Mouse (Mus musculus) intestine, embryonic 15.5 days (tissue): ENCODE data around the gene Pfkfb2. TPM values are rescaled to one million over a fixed set of nuclear protein-coding genes. Genes with fewer than 3 reads are reported as not detected.

Experiments used
- ATAC-seq: fragments of 200-750 bp; cut with Nextera tagmentation; 2 replicates; pipeline ENCODE4 v1.8.0; 2017; ENCODE audit warnings: moderate TSS enrichment, moderate library complexity
- H3K27ac ChIP-seq: fragments of 300-500 bp; sonication (generic); 2 replicates; pipeline ENCODE4 v1.5.1; 2015; ENCODE audit warnings: mild to moderate bottlenecking, inconsistent platforms
- H3K27me3 ChIP-seq: fragments of 300-500 bp; sonication (generic); replicated peaks from 2 replicates; pipeline ENCODE4 v1.6.1; 2015; ENCODE audit warnings: inconsistent platforms
- H3K36me3 ChIP-seq: fragments of 300-500 bp; sonication (generic); 2 replicates; pipeline ENCODE4 v1.6.1; 2015; ENCODE audit warnings: inconsistent platforms
- H3K4me1 ChIP-seq: fragments of 300-500 bp; sonication (generic); replicated peaks from 2 replicates; pipeline ENCODE4 v1.6.1; 2015; ENCODE audit warnings: inconsistent platforms
- H3K4me2 ChIP-seq: fragments of 300-500 bp; sonication (generic); replicated peaks from 2 replicates; pipeline ENCODE4 v1.6.1; 2015; ENCODE audit warnings: mild to moderate bottlenecking, inconsistent platforms
- H3K4me3 ChIP-seq: fragments of 300-500 bp; sonication (generic); replicated peaks from 2 replicates; pipeline ENCODE4 v1.5.1; 2015; ENCODE audit warnings: inconsistent platforms
- H3K9ac ChIP-seq: fragments of 300-500 bp; sonication (generic); 2 replicates; pipeline ENCODE4 v1.6.1; 2015; ENCODE audit warnings: inconsistent platforms
- H3K9me3 ChIP-seq: fragments of 300-500 bp; sonication (generic); 2 replicates; pipeline ENCODE4 v1.6.1; 2016; ENCODE audit warnings: inconsistent platforms
- WGBS: fragments of 180-500 bp; shearing (Covaris S2); methylation state at CpG from one replicate; pipeline ENCODE4 v1.1.7; 2015; 5-methylcytosine and 5-hydroxymethylcytosine counted together
- polyA plus RNA-seq: library from polyadenylated mRNA; unstranded; fragments of >200 nt; fragmentation: Nextera tagmentation; extraction: Ambion mirVana; gene quantifications from 2 replicates; pipeline ENCODE4 v1.2.1, GENCODE M21; 2015

The Pfkfb2 gene
- polyA plus RNA-seq, result 10.8 and 11.2 TPM in 2 replicates

GRCm38 (mm10) chr1:130729153-130729552 lies at the start of gene Pfkfb2:
TSS of gene Pfkfb2 (minus strand) at chr1:130729253.
- 81% methylated on average over 2 of the region's 2 CpGs for WGBS

GRCm38 (mm10) chr1:130776645-130777044 lies 47.6 kb upstream of the Pfkfb2 start:
- H3K36me3 ChIP-seq, result no peaks in the 10 kb centered on the region
- no peak overlapping the region for H3K27ac ChIP-seq
- no peaks in the 10 kb centered on the region for H3K4me1 ChIP-seq
- H3K9me3 ChIP-seq, result no peaks in the 10 kb centered on the region
- H3K4me2 ChIP-seq, result no peak overlapping the region
- WGBS, result 79% methylated on average over 1 of the region's 1 CpGs
- no peak overlapping the region for H3K4me3 ChIP-seq
- H3K9ac ChIP-seq, result no peak overlapping the region
- no peak; the same call in 1 of the 2 replicates for ATAC-seq
- H3K27me3 ChIP-seq, result no peaks in the 10 kb centered on the region

More at GRCm38 (mm10) chr1:130729153-130729552, at the start of gene Pfkfb2:
- H3K4me3 ChIP-seq, result no peak within 1 kb of the TSS
- no peaks in the 10 kb centered on the region for H3K9me3 ChIP-seq
- no peak for ATAC-seq
- no peak within 1 kb of the TSS for H3K4me2 ChIP-seq
- H3K27me3 ChIP-seq, result no peaks in the 10 kb centered on the region
- H3K27ac ChIP-seq, result no peak within 1 kb of the TSS
- H3K4me1 ChIP-seq, result peaks cover 9% of the 10 kb centered on the region
- no peak within 1 kb of the TSS for H3K9ac ChIP-seq
- no peaks in the 10 kb centered on the region for H3K36me3 ChIP-seq

- Histone ChIP-seq H3K4me3 (no peak overlapping the region), H3K27me3 (no peaks in the 10 kb centered on the region), H3K9me3 (no peaks in the 10 kb centered on the region), H3K4me2 (no peak overlapping the region), H3K36me3 (no peaks in the 10 kb centered on the region), H3K4me1 (no peaks in the 10 kb centered on the region), H3K27ac (no peak overlapping the region), H3K9ac (no peak overlapping the region)
- 73% methylated on average over 7 of the region's 7 CpGs for WGBS
- no peak for ATAC-seq
Measured at GRCm38 (mm10) chr1:130775691-130776331, 46.8 kb upstream of the Pfkfb2 start.

GRCm38 (mm10) chr1:130775234-130775633 lies 46.2 kb upstream of the Pfkfb2 start:
- no peak for ATAC-seq
- 78% methylated on average over 2 of the region's 2 CpGs for WGBS
- no peaks in the 10 kb centered on the region for H3K36me3 ChIP-seq
- no peaks in the 10 kb centered on the region for H3K4me1 ChIP-seq
- no peak overlapping the region for H3K4me2 ChIP-seq
- no peaks in the 10 kb centered on the region for H3K9me3 ChIP-seq
- H3K27ac ChIP-seq, result no peak overlapping the region
- no peak overlapping the region for H3K9ac ChIP-seq
- H3K27me3 ChIP-seq, result no peaks in the 10 kb centered on the region
- no peak overlapping the region for H3K4me3 ChIP-seq

- no peak for ATAC-seq
- no peak overlapping the region for H3K4me2 ChIP-seq
Measured at GRCm38 (mm10) chr1:130770981-130771494, 42.0 kb upstream of the Pfkfb2 start.

GRCm38 (mm10) chr1:130770487-130770886 lies 41.4 kb upstream of the Pfkfb2 start:
- Histone ChIP-seq H3K27ac (no peak overlapping the region), H3K4me3 (no peak overlapping the region), H3K4me2 (no peak overlapping the region), H3K27me3 (no peaks in the 10 kb centered on the region), H3K36me3 (no peaks in the 10 kb centered on the region), H3K9me3 (no peaks in the 10 kb centered on the region), H3K4me1 (no peaks in the 10 kb centered on the region), H3K9ac (no peak overlapping the region)
- ATAC-seq, result peak; percentile 81
- WGBS, result 69% methylated on average over 4 of the region's 4 CpGs

More at GRCm38 (mm10) chr1:130770981-130771494, 42.0 kb upstream of the Pfkfb2 start:
- no peaks in the 10 kb centered on the region for H3K27me3 ChIP-seq
- H3K9ac ChIP-seq, result no peak overlapping the region
- H3K27ac ChIP-seq, result no peak overlapping the region
- no peaks in the 10 kb centered on the region for H3K9me3 ChIP-seq
- H3K4me3 ChIP-seq, result no peak overlapping the region
- no peaks in the 10 kb centered on the region for H3K4me1 ChIP-seq
- WGBS, result 71% methylated on average over 3 of the region's 3 CpGs
- no peaks in the 10 kb centered on the region for H3K36me3 ChIP-seq

GRCm38 (mm10) chr1:130769925-130770324 lies 40.9 kb upstream of the Pfkfb2 start:
- no peak overlapping the region for H3K9ac ChIP-seq
- H3K4me3 ChIP-seq, result no peak overlapping the region
- H3K9me3 ChIP-seq, result no peaks in the 10 kb centered on the region
- H3K36me3 ChIP-seq, result no peaks in the 10 kb centered on the region
- WGBS, result 89% methylated on average over 2 of the region's 2 CpGs
- no peaks in the 10 kb centered on the region for H3K4me1 ChIP-seq
- H3K4me2 ChIP-seq, result no peak overlapping the region
- ATAC-seq, result no peak
- no peaks in the 10 kb centered on the region for H3K27me3 ChIP-seq
- no peak overlapping the region for H3K27ac ChIP-seq

GRCm38 (mm10) chr1:130767066-130767465 lies 38.0 kb upstream of the Pfkfb2 start:
- Histone ChIP-seq H3K4me3 (no peak overlapping the region), H3K9me3 (no peaks in the 10 kb centered on the region), H3K36me3 (no peaks in the 10 kb centered on the region), H3K27ac (no peak overlapping the region), H3K9ac (no peak overlapping the region), H3K4me2 (no peak overlapping the region), H3K27me3 (no peaks in the 10 kb centered on the region), H3K4me1 (0 out of 2 replicates have a peak, but pooled peaks cover 3% of the 10 kb centered on the region)
- no peak for ATAC-seq
- WGBS, result 84% methylated on average over 5 of the region's 5 CpGs

GRCm38 (mm10) chr1:130764027-130764461 lies 35.0 kb upstream of the Pfkfb2 start:
- Histone ChIP-seq H3K4me3 (no peak overlapping the region), H3K4me1 (0 out of 2 replicates have a peak, but pooled peaks cover 3% of the 10 kb centered on the region), H3K27me3 (no peaks in the 10 kb centered on the region), H3K4me2 (peak overlapping the region; percentile 41), H3K9me3 (no peaks in the 10 kb centered on the region), H3K27ac (peak overlapping the region; percentile 49; the same call in 1 of the 2 replicates), H3K9ac (no peak overlapping the region), H3K36me3 (no peaks in the 10 kb centered on the region)
- WGBS, result 54% methylated on average over 12 of the region's 12 CpGs
- peak; percentile 91 for ATAC-seq

GRCm38 (mm10) chr1:130762045-130762760 lies 33.1 kb upstream of the Pfkfb2 start:
- 61% methylated on average over 3 of the region's 3 CpGs for WGBS

GRCm38 (mm10) chr1:130761597-130761996 lies 32.5 kb upstream of the Pfkfb2 start:
- no peaks in the 10 kb centered on the region for H3K27me3 ChIP-seq
- no peak overlapping the region for H3K4me2 ChIP-seq
- H3K9me3 ChIP-seq, result no peaks in the 10 kb centered on the region
- H3K27ac ChIP-seq, result no peak overlapping the region
- H3K36me3 ChIP-seq, result no peaks in the 10 kb centered on the region
- 0 out of 2 replicates have a peak, but pooled peaks cover 3% of the 10 kb centered on the region for H3K4me1 ChIP-seq
- H3K9ac ChIP-seq, result no peak overlapping the region
- 59% methylated on average over 1 of the region's 1 CpGs for WGBS
- no peak overlapping the region for H3K4me3 ChIP-seq
- ATAC-seq, result no peak

More at GRCm38 (mm10) chr1:130762045-130762760, 33.1 kb upstream of the Pfkfb2 start:
- H3K4me1 ChIP-seq, result 0 out of 2 replicates have a peak, but pooled peaks cover 3% of the 10 kb centered on the region
- H3K36me3 ChIP-seq, result no peaks in the 10 kb centered on the region
- H3K9me3 ChIP-seq, result no peaks in the 10 kb centered on the region
- H3K4me2 ChIP-seq, result no peak overlapping the region
- H3K27me3 ChIP-seq, result no peaks in the 10 kb centered on the region
- no peak overlapping the region for H3K27ac ChIP-seq
- no peak overlapping the region for H3K9ac ChIP-seq
- no peak for ATAC-seq
- H3K4me3 ChIP-seq, result no peak overlapping the region

GRCm38 (mm10) chr1:130759689-130760088 lies 30.6 kb upstream of the Pfkfb2 start:
- Histone ChIP-seq H3K9me3 (no peaks in the 10 kb centered on the region), H3K4me3 (no peak overlapping the region), H3K9ac (no peak overlapping the region), H3K27ac (no peak overlapping the region), H3K4me2 (no peak overlapping the region), H3K27me3 (no peaks in the 10 kb centered on the region), H3K4me1 (0 out of 2 replicates have a peak, but pooled peaks cover 3% of the 10 kb centered on the region), H3K36me3 (no peaks in the 10 kb centered on the region)
- no peak for ATAC-seq
- WGBS, result 47% methylated on average over 9 of the region's 9 CpGs
